Mouse (Mus musculus) liver, embryonic 14.5 days (tissue): Measurements from ENCODE around the gene Pcna. TPM values are rescaled to one million over a fixed set of nuclear protein-coding genes. Genes with fewer than 3 reads are reported as not detected.

Experiments
- ATAC-seq: fragments of 200-750 bp; cut with Nextera tagmentation; 2 replicates; pipeline ENCODE4 v1.8.0; 2017; ENCODE audit warnings: moderate number of reproducible peaks, mild to moderate bottlenecking, moderate library complexity; ENCODE audit not compliant: insufficient read depth
- DNase-seq, 3 experiments: peaks; one replicate each; pipeline ENCODE4 v3.0.0-alpha.2; 2012 to 2013; ENCODE audit warnings: low read depth in 3 of 3, low spot score in 3 of 3
- H3K27ac ChIP-seq: fragments of 300-500 bp; sonication (generic); 2 replicates; pipeline ENCODE4 v1.5.1; 2014; ENCODE audit warnings: moderate library complexity, mild to moderate bottlenecking, control low read depth, inconsistent platforms
- H3K27me3 ChIP-seq: fragments of 300-500 bp; sonication (generic); 2 replicates; pipeline ENCODE4 v1.6.1; 2014; ENCODE audit warnings: mild to moderate bottlenecking, low read length, moderate library complexity; ENCODE audit not compliant: control insufficient read depth, insufficient read depth
- H3K36me3 ChIP-seq: fragments of 300-500 bp; sonication (generic); replicated peaks from 2 replicates; pipeline ENCODE4 v1.6.1; 2014; ENCODE audit warnings: low read depth; ENCODE audit not compliant: control insufficient read depth, insufficient read depth
- H3K4me1 ChIP-seq, 2 experiments: fragments of 200-500 bp in 1 of 2; fragments of 300-500 bp in 1 of 2; sonication (generic) in 1 of 2; replicated peaks; 2 replicates each; pipeline ENCODE4 v1.6.1; 2012 to 2014; ENCODE audit warnings: antibody characterized with exemption in 1 of 2, inconsistent platforms in 1 of 2, low read length in 1 of 2; ENCODE audit not compliant: control insufficient read depth in 2 of 2, insufficient read depth in 2 of 2
- H3K4me2 ChIP-seq: fragments of 300-500 bp; sonication (generic); 2 replicates; pipeline ENCODE4 v1.6.1; 2014; ENCODE audit warnings: low read depth, mild to moderate bottlenecking, control low read depth, moderate library complexity
- H3K4me3 ChIP-seq, 2 experiments: fragments of 200-500 bp in 1 of 2; fragments of 300-500 bp in 1 of 2; sonication (generic) in 1 of 2; 2 replicates each; pipeline ENCODE4 v1.5.1; 2012 to 2014; ENCODE audit warnings: low read depth in 2 of 2, low read length in 2 of 2, mild to moderate bottlenecking in 2 of 2, control low read depth in 1 of 2, inconsistent platforms in 1 of 2, moderate library complexity in 1 of 2; ENCODE audit not compliant: insufficient read depth in 1 of 2
- H3K9ac ChIP-seq: fragments of 300-500 bp; sonication (generic); replicated peaks from 2 replicates; pipeline ENCODE4 v1.6.1; 2014; ENCODE audit warnings: mild to moderate bottlenecking, control low read depth, moderate library complexity
- H3K9me3 ChIP-seq: fragments of 300-500 bp; sonication (generic); 2 replicates; pipeline ENCODE4 v1.6.1; 2016; ENCODE audit warnings: low read length, mixed read lengths; ENCODE audit not compliant: control insufficient read depth
- CTCF ChIP-seq: IDR thresholded peaks from 2 replicates; pipeline ENCODE4 v1.5.1; 2016; ENCODE audit warnings: antibody characterized with exemption, low read depth, control low read depth
- EP300 ChIP-seq: IDR thresholded peaks from 2 replicates; pipeline ENCODE4 v1.6.1; 2016; ENCODE audit warnings: antibody characterized with exemption, low read depth
- WGBS: fragments of 180-500 bp; shearing (Covaris S2); extraction: QIAGEN DNeasy Blood & Tissue Kit; methylation state at CpG from one replicate; pipeline ENCODE4 v1.1.7; 2014; ENCODE audit not compliant: insufficient replicate concordance; 5-methylcytosine and 5-hydroxymethylcytosine counted together
- polyA plus RNA-seq, 2 experiments: library from polyadenylated mRNA; depleted of rRNA in 1 of 2; stranded (reverse) in 1 of 2; unstranded in 1 of 2; fragments of >200 nt; fragmentation: Nextera tagmentation in 1 of 2; extraction: Ambion mirVana in 1 of 2; gene quantifications; 2 replicates each; pipeline versions ENCODE4 v1.2.1 to v1.2.3; 2012 to 2014

Pcna gene
- polyA plus RNA-seq, 2 experiments = 356 to 391 TPM

DNA sequence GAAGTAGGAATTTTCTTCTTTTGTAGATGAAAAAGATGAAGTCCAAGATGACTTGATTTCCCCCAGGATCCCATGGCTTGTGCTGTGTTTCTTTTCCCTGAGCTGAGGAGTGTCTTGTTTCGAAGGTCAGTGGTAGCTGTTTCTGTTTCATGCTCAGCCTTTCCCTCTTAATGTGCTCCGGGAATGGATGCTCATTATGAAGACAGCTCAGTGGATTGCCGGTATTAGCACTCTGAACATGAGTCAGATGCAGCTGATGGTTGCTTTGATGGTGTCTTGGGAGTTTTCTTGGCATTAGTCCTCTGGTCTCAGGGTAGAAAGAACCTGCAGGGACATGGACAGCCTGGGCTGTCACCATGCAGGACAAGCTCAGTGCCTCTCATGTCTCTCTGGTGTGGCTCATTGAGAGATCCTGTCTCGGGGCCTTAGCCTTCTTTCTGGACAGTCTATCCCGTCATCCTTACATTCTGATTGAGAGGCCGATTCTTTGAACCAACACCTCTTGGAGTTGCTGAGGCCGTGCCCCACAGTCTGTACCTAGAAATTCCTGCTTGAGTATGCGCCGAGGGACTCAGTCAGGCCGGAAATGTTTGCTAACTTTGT is 27.5 kb upstream of the Pcna start:
- no peak overlapping the region for H3K9ac ChIP-seq
- H3K36me3 ChIP-seq = no peaks in the 10 kb centered on the region
- H3K4me2 ChIP-seq = no peak overlapping the region
- no peak for DNase-seq
- H3K9me3 ChIP-seq = no peaks in the 10 kb centered on the region
- no peaks in the 10 kb centered on the region for H3K27me3 ChIP-seq
- 79% methylated on average over 10 of the region's 10 CpGs for WGBS
- TF ChIP-seq CTCF = no peak
- TF ChIP-seq EP300 = no peak
- H3K4me3 ChIP-seq = no peak overlapping the region
- H3K27ac ChIP-seq = no peak overlapping the region
- H3K4me1 ChIP-seq = peaks cover 6 to 23% of the 10 kb centered on the region in 2 experiments; a peak in 3 of 4 replicates
- no peak for ATAC-seq

- Histone ChIP-seq H3K9me3 (no peaks in the 10 kb centered on the region), H3K4me3 (no peak overlapping the region), H3K4me2 (no peak overlapping the region), H3K27ac (no peak overlapping the region), H3K27me3 (no peaks in the 10 kb centered on the region), H3K9ac (no peak overlapping the region), H3K4me1 (peaks cover 6 to 23% of the 10 kb centered on the region in 2 experiments; a peak in 3 of 4 replicates), H3K36me3 (no peaks in the 10 kb centered on the region)
- ATAC-seq (no peak), DNase-seq (no peak)
- 74% methylated on average over 4 of the region's 4 CpGs for WGBS
- TF ChIP-seq EP300 = no peak
- no peak for TF ChIP-seq CTCF
Measured at GRCm38 (mm10) chr2:132279978-132280377, 26.9 kb upstream of the Pcna start.

DNA sequence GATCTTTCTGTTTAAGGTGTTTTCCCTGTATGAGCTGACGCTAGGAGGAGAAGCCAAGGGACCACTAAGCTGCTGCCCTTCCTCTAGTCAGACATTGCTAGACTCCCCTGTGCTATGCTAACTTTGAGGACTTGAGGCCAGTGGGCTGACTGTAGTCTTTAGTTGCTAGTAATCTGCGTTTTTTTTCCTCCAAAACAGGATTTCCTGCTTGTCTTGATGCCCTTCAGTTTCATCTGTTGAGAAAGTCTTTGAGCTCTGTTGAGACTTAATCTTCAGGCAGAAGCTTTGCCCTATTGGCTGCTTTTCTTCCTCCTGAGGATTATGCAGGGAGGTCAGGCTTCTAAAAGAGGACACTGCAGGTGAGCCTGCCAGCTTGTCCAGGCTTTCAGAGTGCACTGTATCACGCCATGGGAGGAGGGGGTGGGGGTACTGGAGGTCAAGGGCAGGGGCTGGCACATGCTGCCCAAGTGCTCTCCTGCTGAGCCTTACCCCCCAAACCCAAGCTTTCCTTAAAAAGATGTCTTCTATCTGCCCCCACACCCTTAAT is 26.3 kb upstream of the Pcna start:
- ATAC-seq = no peak
- no peaks in the 10 kb centered on the region for H3K27me3 ChIP-seq

GRCm38 (mm10) chr2:132278273-132278853 is 25.2 kb upstream of the Pcna start:
- Histone ChIP-seq H3K4me3 (no peak overlapping the region), H3K36me3 (no peaks in the 10 kb centered on the region), H3K9me3 (no peaks in the 10 kb centered on the region), H3K9ac (no peak overlapping the region), H3K4me1 (peaks cover 6 to 20% of the 10 kb centered on the region in 2 experiments; a peak in 3 of 4 replicates), H3K4me2 (no peak overlapping the region), H3K27ac (no peak overlapping the region), H3K27me3 (no peaks in the 10 kb centered on the region)
- DNase-seq (no peak), ATAC-seq (no peak)
- TF ChIP-seq CTCF (no peak), EP300 (no peak)
- WGBS = 63% methylated on average over 8 of the region's 8 CpGs

More for the DNA sequence above, 26.3 kb upstream of the Pcna start:
- H3K9ac ChIP-seq = no peak overlapping the region
- no peak for DNase-seq
- no peak overlapping the region for H3K4me2 ChIP-seq
- 40% methylated on average over 3 of the region's 3 CpGs for WGBS
- H3K27ac ChIP-seq = no peak overlapping the region
- TF ChIP-seq CTCF (no peak), EP300 (no peak)
- H3K9me3 ChIP-seq = no peaks in the 10 kb centered on the region
- no peaks in the 10 kb centered on the region for H3K36me3 ChIP-seq
- H3K4me3 ChIP-seq = no peak overlapping the region
- peaks cover 6 to 23% of the 10 kb centered on the region in 2 experiments; a peak in 3 of 4 replicates for H3K4me1 ChIP-seq

DNA sequence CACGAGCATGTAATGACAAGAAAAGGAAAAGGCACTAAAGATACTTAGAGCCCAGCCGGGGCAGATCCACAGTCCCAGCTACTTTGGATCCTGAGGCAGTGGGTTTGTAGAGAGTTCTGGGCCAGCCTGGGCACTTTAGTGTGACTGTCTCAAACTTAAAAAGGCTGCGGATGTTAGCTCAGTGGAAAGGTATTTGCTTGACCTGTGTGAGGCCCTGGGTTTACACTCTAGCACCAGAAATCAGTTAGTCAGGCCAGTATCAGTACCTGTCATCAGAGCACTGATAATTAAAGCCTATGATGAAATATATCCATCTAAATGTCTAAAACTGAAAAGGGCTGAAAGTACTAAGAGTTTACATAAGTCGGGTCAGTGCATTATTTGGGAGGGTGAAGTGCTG is 23.1 kb upstream of the Pcna start:
- no peaks in the 10 kb centered on the region for H3K27me3 ChIP-seq
- no peaks in the 10 kb centered on the region for H3K36me3 ChIP-seq
- TF ChIP-seq CTCF (no peak), EP300 (no peak)
- no peaks in the 10 kb centered on the region for H3K9me3 ChIP-seq
- peaks cover 0 to 9% of the 10 kb centered on the region in 2 experiments; a peak in 3 of 4 replicates for H3K4me1 ChIP-seq
- no peak overlapping the region for H3K9ac ChIP-seq
- ATAC-seq (no peak), DNase-seq (no peak)
- H3K4me2 ChIP-seq = no peak overlapping the region
- H3K27ac ChIP-seq = no peak overlapping the region
- WGBS = 74% methylated on average over 4 of the region's 4 CpGs
- H3K4me3 ChIP-seq = no peak overlapping the region
